Mouse (Mus musculus) hindbrain, embryonic 11.5 days (tissue): ENCODE measurements around the gene Abhd17b. TPM values are rescaled to one million over a fixed set of nuclear protein-coding genes. Genes with fewer than 3 reads are reported as not detected.

ENCODE experiments used
- ATAC-seq: fragments of 200-750 bp; cut with Nextera tagmentation; 2 replicates; pipeline ENCODE4 v1.8.0; 2017; ENCODE audit warnings: mild to moderate bottlenecking, moderate TSS enrichment, moderate library complexity; ENCODE audit not compliant: low FRiP score
- DNase-seq: peaks from one replicate; pipeline ENCODE4 v3.0.0-alpha.2; 2015; ENCODE audit warnings: low spot score
- H3K27ac ChIP-seq: fragments of 300-500 bp; sonication (generic); 2 replicates; pipeline ENCODE4 v1.5.1; 2014; ENCODE audit warnings: mild to moderate bottlenecking, low read depth, low read length
- H3K27me3 ChIP-seq: fragments of 300-500 bp; sonication (generic); 2 replicates; pipeline ENCODE4 v1.6.1; 2014; ENCODE audit warnings: mild to moderate bottlenecking, low read length, moderate library complexity, mixed read lengths; ENCODE audit not compliant: control insufficient read depth, insufficient read depth
- H3K36me3 ChIP-seq: fragments of 300-500 bp; sonication (generic); 2 replicates; pipeline ENCODE4 v1.6.1; 2014; ENCODE audit warnings: mild to moderate bottlenecking, low read length, moderate library complexity, mixed read lengths; ENCODE audit not compliant: control insufficient read depth, insufficient read depth
- H3K4me1 ChIP-seq: fragments of 300-500 bp; sonication (generic); replicated peaks from 2 replicates; pipeline ENCODE4 v1.6.1; 2014; ENCODE audit warnings: low read length, mixed read lengths; ENCODE audit not compliant: control insufficient read depth, insufficient read depth
- H3K4me2 ChIP-seq: fragments of 300-500 bp; sonication (generic); replicated peaks from 2 replicates; pipeline ENCODE4 v1.6.1; 2014; ENCODE audit warnings: mild to moderate bottlenecking, low read depth, low read length
- H3K4me3 ChIP-seq: fragments of 300-500 bp; sonication (generic); 2 replicates; pipeline ENCODE4 v1.5.1; 2014; ENCODE audit warnings: low read depth, low read length
- H3K9ac ChIP-seq: fragments of 300-500 bp; sonication (generic); 2 replicates; pipeline ENCODE4 v1.6.1; 2014; ENCODE audit warnings: low read depth, low read length
- H3K9me3 ChIP-seq: fragments of 300-500 bp; sonication (generic); 2 replicates; pipeline ENCODE4 v1.6.1; 2016; ENCODE audit warnings: low read length; ENCODE audit not compliant: control insufficient read depth
- WGBS: fragments of 180-500 bp; shearing (Covaris S2); extraction: QIAGEN DNeasy Blood & Tissue Kit; methylation state at CpG from one replicate; pipeline ENCODE4 v1.1.7; 2014; 5-methylcytosine and 5-hydroxymethylcytosine counted together
- polyA plus RNA-seq: library from polyadenylated mRNA; unstranded; fragments of >200 nt; fragmentation: Nextera tagmentation; extraction: Ambion mirVana; gene quantifications from 2 replicates; pipeline ENCODE4 v1.2.1, GENCODE M21; 2014

The Abhd17b gene
- polyA plus RNA-seq, 1 experiment from 2014 or later, result 44.5 TPM

DNA sequence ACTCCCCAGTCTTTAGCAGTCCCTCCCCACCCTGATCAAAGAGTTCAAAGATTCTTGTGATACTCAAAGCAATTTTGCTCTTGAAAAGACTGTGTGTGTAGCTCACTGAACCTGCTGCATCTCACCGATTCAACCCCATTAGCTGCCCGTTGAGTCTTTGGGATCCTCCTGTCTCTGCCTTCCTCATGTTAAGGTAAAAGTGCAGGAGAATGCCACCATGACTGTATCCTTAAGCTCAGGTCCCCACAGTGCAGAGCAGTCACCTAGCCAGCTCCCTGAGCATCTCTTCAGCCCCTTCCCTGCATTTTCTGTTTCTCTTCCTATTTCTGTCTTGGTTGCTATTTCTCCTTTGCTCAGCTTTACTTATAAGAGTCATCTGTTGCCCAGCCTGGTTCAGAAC lies 80.2 kb downstream of the Abhd17b start:
- 98% methylated on average over 2 of the region's 2 CpGs for WGBS
- no peak overlapping the region for H3K4me3 ChIP-seq
- no peaks in the 10 kb centered on the region for H3K9me3 ChIP-seq
- H3K36me3 ChIP-seq, result no peaks in the 10 kb centered on the region
- H3K9ac ChIP-seq, result no peak overlapping the region
- no peaks in the 10 kb centered on the region for H3K4me1 ChIP-seq
- no peak overlapping the region for H3K27ac ChIP-seq
- DNase-seq, result no peak
- H3K4me2 ChIP-seq, result no peak overlapping the region
- H3K27me3 ChIP-seq, result no peaks in the 10 kb centered on the region
- no peak for ATAC-seq

DNA sequence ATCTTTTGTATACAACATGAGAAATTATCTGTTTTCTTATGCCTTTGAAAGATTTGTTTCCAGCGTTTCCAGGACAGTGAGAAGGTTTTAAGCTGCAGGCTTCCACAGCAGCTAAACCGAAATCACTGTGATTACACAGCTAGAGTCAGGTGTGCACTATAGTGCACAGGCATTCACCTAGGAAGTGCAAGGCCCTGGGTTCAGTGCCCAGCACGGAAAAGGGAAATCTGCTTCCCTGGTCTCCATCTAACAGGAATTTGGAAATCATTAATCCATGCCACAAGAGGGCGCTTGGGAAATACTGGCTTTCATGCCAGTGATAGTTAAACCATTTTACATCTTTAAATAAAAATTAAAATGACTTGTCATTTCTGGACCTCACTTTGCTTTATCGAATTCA lies 81.1 kb downstream of the Abhd17b start:
- peak; percentile 59 for DNase-seq
- 37% methylated on average over 5 of the region's 5 CpGs for WGBS
- Histone ChIP-seq H3K36me3 (no peaks in the 10 kb centered on the region), H3K9ac (no peak overlapping the region), H3K4me2 (no peak overlapping the region), H3K27ac (no peak overlapping the region), H3K4me1 (no peaks in the 10 kb centered on the region), H3K9me3 (no peaks in the 10 kb centered on the region), H3K4me3 (no peak overlapping the region), H3K27me3 (no peaks in the 10 kb centered on the region)
- ATAC-seq, result no peak

Other genes with a start within 250 kb of the Abhd17b start
- gene Gda, start 179.7 kb upstream of the Abhd17b start, polyA plus RNA-seq, result 0.08 and 0.38 TPM in 2 replicates
- 74.5 and 75.6 TPM in 2 replicates for gene 1110059E24Rik, start 209 bp upstream of the Abhd17b start, polyA plus RNA-seq
- gene Cemip2, start 125.2 kb downstream of the Abhd17b start, polyA plus RNA-seq, result 85.6 and 91.3 TPM in 2 replicates